Mouse (Mus musculus): ENCODE measurements around the gene Gm37240. TPM values are rescaled to one million over a fixed set of nuclear protein-coding genes. Genes with fewer than 3 reads are reported as not detected.

Gm37240 gene
- polyA plus RNA-seq (2012; rRNA removed): 0.43 and 0.55 TPM in 2 replicates

GRCm38 (mm10) chr3:85887239-85887827 lies at the start of gene Gm37240, which contains the start of gene Glt28d2:
Gene Gm37240, minus strand, starts transcription at chr3:85887518.
Gene Glt28d2, minus strand, starts transcription at chr3:85887516.

GRCm38 (mm10) chr3:85817191-85817590 lies 70.1 kb downstream of the Gm37240 start, which contains the start of gene Fam160a1:
Gene Fam160a1, minus strand, starts transcription at chr3:85817291.

DNA sequence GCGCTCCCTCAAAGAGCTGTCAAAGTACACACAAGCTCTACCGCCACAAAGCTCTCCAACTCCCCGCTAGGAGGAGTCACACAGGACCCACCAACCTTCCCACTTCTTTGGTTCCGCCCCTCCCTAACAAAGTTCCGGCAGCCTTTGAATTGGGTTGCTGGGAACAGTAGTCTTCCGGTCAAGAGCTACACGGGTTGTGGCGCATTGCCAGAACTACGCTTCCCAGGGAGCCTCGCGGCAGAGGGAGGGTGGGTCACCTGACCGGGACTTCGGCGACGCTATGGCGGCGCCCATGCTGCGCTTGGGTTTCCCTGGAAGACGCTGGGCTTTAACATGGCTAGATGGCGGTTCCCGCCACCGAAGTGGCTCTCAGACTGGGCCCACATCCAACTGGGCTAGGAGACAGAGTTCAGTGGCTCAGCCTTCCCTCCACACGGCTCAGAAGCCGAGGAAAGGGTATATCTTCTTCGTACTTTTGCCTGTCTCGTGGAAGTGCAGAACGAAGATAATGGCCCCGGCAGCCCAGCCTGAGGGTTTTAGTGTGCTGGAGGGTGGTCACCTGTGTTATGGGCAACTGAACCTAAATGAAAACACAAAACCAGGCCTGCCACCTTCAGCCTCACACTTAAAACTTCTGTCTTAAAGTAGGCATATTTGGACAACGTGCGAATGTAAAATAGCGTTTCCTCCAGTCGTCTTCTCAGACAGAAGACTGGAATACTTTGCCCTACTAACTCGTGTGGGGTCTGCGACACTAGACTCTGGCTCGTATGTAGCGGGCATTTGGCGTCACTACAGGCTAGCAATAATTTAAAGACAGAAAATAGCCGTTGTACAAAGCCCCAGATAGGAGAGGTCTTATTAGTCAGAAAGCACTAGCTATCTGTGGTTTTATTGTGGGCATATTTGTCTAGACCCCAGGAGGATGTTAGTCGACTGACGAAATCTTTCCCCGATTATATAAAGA lies 313.2 kb downstream of the Gm37240 start, which contains the start of gene Gatb:
TSS of gene Gatb (plus strand) at position 256 of the 967 bp plus-strand sequence.

GRCm38 (mm10) chr3:84814762-84815381 lies 1072.4 kb downstream of the Gm37240 start, which contains the start of gene Fbxw7:
Gene Fbxw7, plus strand, starts transcription at chr3:84815268.

DNA sequence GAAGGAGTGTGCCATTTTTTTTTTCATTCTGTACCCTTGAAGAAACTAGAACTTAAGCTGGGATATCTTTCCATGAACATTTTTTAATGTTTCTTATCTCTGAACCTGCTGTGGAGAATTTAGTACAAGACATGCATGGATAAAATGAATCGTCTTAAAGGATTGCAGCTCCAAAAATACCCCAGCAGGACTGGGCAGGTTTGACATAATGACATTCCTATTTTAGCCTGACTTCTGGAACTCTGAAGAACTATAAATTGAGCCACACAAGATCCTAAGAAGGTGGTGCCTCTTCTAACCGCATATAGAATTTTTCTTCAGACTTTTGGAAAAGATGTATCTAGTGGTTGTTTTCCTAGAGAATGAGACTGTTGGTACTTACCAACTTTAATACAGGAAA lies 1294.0 kb downstream of the Gm37240 start, which contains the start of gene Tigd4:
TSS of gene Tigd4 (plus strand) at position 301 of the 400 bp plus-strand sequence.

GRCm38 (mm10) chr3:84582023-84582912 lies 1305.0 kb downstream of the Gm37240 start, which contains the start of gene Arfip1:
Gene Arfip1, minus strand, starts transcription at chr3:84582625.

GRCm38 (mm10) chr3:84480006-84480897 lies 1407.1 kb downstream of the Gm37240 start, which contains the start of gene Fhdc1:
Gene Fhdc1, minus strand, starts transcription at chr3:84480429.

Other genes with a start within 250 kb of the Gm37240 start
- gene Fam160a1, start 70.2 kb downstream of the Gm37240 start, polyA plus RNA-seq (2012; rRNA removed): 0.49 and 1.0 TPM in 2 replicates
- gene Glt28d2, start within 50 bp of the Gm37240 start, polyA plus RNA-seq (2012; rRNA removed): 0.15 and 0.23 TPM in 2 replicates
- gene Sh3d19, start 83.6 kb upstream of the Gm37240 start, polyA plus RNA-seq (2012; rRNA removed): 12.7 and 17.6 TPM in 2 replicates
- gene Prss48, start 115.0 kb upstream of the Gm37240 start, polyA plus RNA-seq (2012; rRNA removed): not detected in 2 replicates

Measured in central nervous system, embryonic 14 days (tissue).